Mouse (Mus musculus): Measurements from ENCODE around the gene Bag5. TPM values are rescaled to one million over a fixed set of nuclear protein-coding genes. Genes with fewer than 3 reads are reported as not detected.

The Bag5 gene
- total and polyA plus RNA-seq, 2 experiments = 6.7 to 9.5 TPM

- no peak for TF ChIP-seq POLR2A (IDR thresholded peaks at IDR 0.05; ENCODE audit: extremely low read depth, insufficient read depth, low read length)
- TF ChIP-seq CTCF (IDR thresholded peaks at IDR 0.05; ENCODE audit: low read depth, low read length) = peak; percentile 98
- peaks cover 16% of the 10 kb centered on the region for H3K27me3 ChIP-seq (ENCODE audit: control insufficient read depth, insufficient read depth, low read length)
These were observed 44.6 kb downstream of the Bag5 start for GRCm38 (mm10) chr12:111668457-111668912.

GRCm38 (mm10) chr12:111667421-111667820, 45.6 kb downstream of the Bag5 start:
- no peak for DNase-seq (ENCODE audit: extremely low read depth, low read depth, low spot score)
- Histone ChIP-seq H3K27me3 (ENCODE audit: control insufficient read depth, insufficient read depth, low read length) (peaks cover 16% of the 10 kb centered on the region), H3K79me2 (ENCODE audit: control insufficient read depth, insufficient read depth, low read length) (no peaks in the 10 kb centered on the region), H3K36me3 (ENCODE audit: control insufficient read depth, insufficient read depth, low read length) (no peaks in the 10 kb centered on the region), H3K9ac (ENCODE audit: low read depth, low read length) (no peak overlapping the region), H3K4me1 (ENCODE audit: control insufficient read depth, insufficient read depth, low read length) (peaks cover 12% of the 10 kb centered on the region), H3K4me3 (ENCODE audit: insufficient read depth, low read depth, low read length) (no peak overlapping the region), H3K27ac (replicated peaks; ENCODE audit: insufficient read depth, low read depth, low read length) (no peak overlapping the region)
- TF ChIP-seq CTCF (IDR thresholded peaks at IDR 0.05; ENCODE audit: low read depth, low read length) (no peak), POLR2A (IDR thresholded peaks at IDR 0.05; ENCODE audit: extremely low read depth, insufficient read depth, low read length) (no peak)
- 90% methylated on average over 5 of the region's 5 CpGs for WGBS

More at GRCm38 (mm10) chr12:111668457-111668912, 44.6 kb downstream of the Bag5 start:
- H3K79me2 ChIP-seq (ENCODE audit: control insufficient read depth, insufficient read depth, low read length) = no peaks in the 10 kb centered on the region
- peak; percentile 67 for DNase-seq (ENCODE audit: extremely low read depth, low read depth, low spot score)
- WGBS = 11% methylated on average over 8 of the region's 8 CpGs
- no peaks in the 10 kb centered on the region for H3K36me3 ChIP-seq (ENCODE audit: control insufficient read depth, insufficient read depth, low read length)
- no peak overlapping the region for H3K4me3 ChIP-seq (ENCODE audit: insufficient read depth, low read depth, low read length)
- H3K27ac ChIP-seq (replicated peaks; ENCODE audit: insufficient read depth, low read depth, low read length) = peak overlapping the region; percentile 32
- peaks cover 12% of the 10 kb centered on the region for H3K4me1 ChIP-seq (ENCODE audit: control insufficient read depth, insufficient read depth, low read length)
- H3K9ac ChIP-seq (ENCODE audit: low read depth, low read length) = peak overlapping the region; percentile 9; the same call in 1 of the 2 replicates

GRCm38 (mm10) chr12:111666380-111666779, 46.7 kb downstream of the Bag5 start:
- WGBS = 82% methylated on average over 13 of the region's 13 CpGs
- Histone ChIP-seq H3K27ac (replicated peaks; ENCODE audit: insufficient read depth, low read depth, low read length) (no peak overlapping the region), H3K9ac (ENCODE audit: low read depth, low read length) (no peak overlapping the region), H3K4me1 (ENCODE audit: control insufficient read depth, insufficient read depth, low read length) (peaks cover 12% of the 10 kb centered on the region), H3K79me2 (ENCODE audit: control insufficient read depth, insufficient read depth, low read length) (no peaks in the 10 kb centered on the region), H3K27me3 (ENCODE audit: control insufficient read depth, insufficient read depth, low read length) (peaks cover 5% of the 10 kb centered on the region; the same call in 1 of the 2 replicates), H3K36me3 (ENCODE audit: control insufficient read depth, insufficient read depth, low read length) (no peaks in the 10 kb centered on the region), H3K4me3 (ENCODE audit: insufficient read depth, low read depth, low read length) (no peak overlapping the region)
- DNase-seq (ENCODE audit: extremely low read depth, low read depth, low spot score) = no peak
- TF ChIP-seq CTCF (IDR thresholded peaks at IDR 0.05; ENCODE audit: low read depth, low read length) = no peak
- no peak for TF ChIP-seq POLR2A (IDR thresholded peaks at IDR 0.05; ENCODE audit: extremely low read depth, insufficient read depth, low read length)

GRCm38 (mm10) chr12:111665041-111665880, 47.8 kb downstream of the Bag5 start:
- H3K27me3 ChIP-seq (ENCODE audit: control insufficient read depth, insufficient read depth, low read length) = no peaks in the 10 kb centered on the region
- H3K4me3 ChIP-seq (ENCODE audit: insufficient read depth, low read depth, low read length) = no peak overlapping the region
- WGBS = 84% methylated on average over 13 of the region's 13 CpGs
- H3K9ac ChIP-seq (ENCODE audit: low read depth, low read length) = no peak overlapping the region
- TF ChIP-seq CTCF (IDR thresholded peaks at IDR 0.05; ENCODE audit: low read depth, low read length) = no peak
- no peak for TF ChIP-seq POLR2A (IDR thresholded peaks at IDR 0.05; ENCODE audit: extremely low read depth, insufficient read depth, low read length)
- H3K27ac ChIP-seq (replicated peaks; ENCODE audit: insufficient read depth, low read depth, low read length) = no peak overlapping the region
- no peaks in the 10 kb centered on the region for H3K36me3 ChIP-seq (ENCODE audit: control insufficient read depth, insufficient read depth, low read length)
- H3K79me2 ChIP-seq (ENCODE audit: control insufficient read depth, insufficient read depth, low read length) = no peaks in the 10 kb centered on the region
- DNase-seq (ENCODE audit: extremely low read depth, low read depth, low spot score) = no peak
- H3K4me1 ChIP-seq (ENCODE audit: control insufficient read depth, insufficient read depth, low read length) = peaks cover 12% of the 10 kb centered on the region

GRCm38 (mm10) chr12:111664144-111664634, 48.9 kb downstream of the Bag5 start:
- Histone ChIP-seq H3K36me3 (ENCODE audit: control insufficient read depth, insufficient read depth, low read length) (no peaks in the 10 kb centered on the region), H3K4me1 (ENCODE audit: control insufficient read depth, insufficient read depth, low read length) (peaks cover 7% of the 10 kb centered on the region), H3K4me3 (ENCODE audit: insufficient read depth, low read depth, low read length) (no peak overlapping the region), H3K27ac (replicated peaks; ENCODE audit: insufficient read depth, low read depth, low read length) (no peak overlapping the region), H3K9ac (ENCODE audit: low read depth, low read length) (no peak overlapping the region), H3K27me3 (ENCODE audit: control insufficient read depth, insufficient read depth, low read length) (no peaks in the 10 kb centered on the region), H3K79me2 (ENCODE audit: control insufficient read depth, insufficient read depth, low read length) (no peaks in the 10 kb centered on the region)
- TF ChIP-seq POLR2A (IDR thresholded peaks at IDR 0.05; ENCODE audit: extremely low read depth, insufficient read depth, low read length) (no peak), CTCF (IDR thresholded peaks at IDR 0.05; ENCODE audit: low read depth, low read length) (no peak)
- no peak for DNase-seq (ENCODE audit: extremely low read depth, low read depth, low spot score)
- WGBS = 64% methylated on average over 6 of the region's 6 CpGs
